Mouse (Mus musculus) heart, embryonic 14.5 days (tissue): ENCODE measurements around the gene Sgms2. TPM values are rescaled to one million over a fixed set of nuclear protein-coding genes. Genes with fewer than 3 reads are reported as not detected.

Experiments
- ATAC-seq: fragments of 200-750 bp; cut with Nextera tagmentation; 2 replicates; pipeline ENCODE4 v1.8.0; 2017; ENCODE audit warnings: low read depth, moderate TSS enrichment; ENCODE audit not compliant: insufficient number of reproducible peaks, insufficient read depth, low FRiP score
- H3K27ac ChIP-seq, 2 experiments: fragments of 200-500 bp in 1 of 2; fragments of 300-500 bp in 1 of 2; sonication (generic) in 1 of 2; replicated peaks in 1 of 2; 2 replicates each; pipeline ENCODE4 v1.5.1; 2012 to 2014; ENCODE audit warnings: low read depth in 2 of 2, low read length in 2 of 2, control low read depth in 1 of 2, mild to moderate bottlenecking in 1 of 2, mixed read lengths in 1 of 2; ENCODE audit not compliant: control insufficient read depth in 1 of 2, insufficient read depth in 1 of 2
- H3K27me3 ChIP-seq: fragments of 300-500 bp; sonication (generic); 2 replicates; pipeline ENCODE4 v1.6.1; 2014; ENCODE audit warnings: mild to moderate bottlenecking, low read length, control low read depth; ENCODE audit not compliant: control insufficient read depth, insufficient read depth
- H3K36me3 ChIP-seq: fragments of 300-500 bp; sonication (generic); 2 replicates; pipeline ENCODE4 v1.6.1; 2014; ENCODE audit warnings: mild to moderate bottlenecking, control low read depth, low read length, mixed read lengths; ENCODE audit not compliant: control insufficient read depth, insufficient read depth
- H3K4me1 ChIP-seq, 2 experiments: fragments of 200-500 bp in 1 of 2; fragments of 300-500 bp in 1 of 2; sonication (generic) in 1 of 2; 2 replicates each; pipeline ENCODE4 v1.6.1; 2012 to 2014; ENCODE audit warnings: low read length in 2 of 2, control low read depth in 1 of 2, mixed read lengths in 1 of 2; ENCODE audit not compliant: control insufficient read depth in 2 of 2, insufficient read depth in 2 of 2
- H3K4me2 ChIP-seq: fragments of 300-500 bp; sonication (generic); 2 replicates; pipeline ENCODE4 v1.6.1; 2014; ENCODE audit warnings: mild to moderate bottlenecking, low read length
- H3K4me3 ChIP-seq, 2 experiments: fragments of 200-500 bp in 1 of 2; fragments of 300-500 bp in 1 of 2; sonication (generic) in 1 of 2; 2 replicates each; pipeline ENCODE4 v1.5.1; 2012 to 2014; ENCODE audit warnings: low read length in 2 of 2, mild to moderate bottlenecking in 2 of 2, control low read depth in 1 of 2, low read depth in 1 of 2, moderate library complexity in 1 of 2; ENCODE audit not compliant: control insufficient read depth in 1 of 2, insufficient read depth in 1 of 2
- H3K9ac ChIP-seq: fragments of 300-500 bp; sonication (generic); 2 replicates; pipeline ENCODE4 v1.6.1; 2014; ENCODE audit warnings: mild to moderate bottlenecking, low read length
- H3K9me3 ChIP-seq: fragments of 300-500 bp; sonication (generic); 2 replicates; pipeline ENCODE4 v1.6.1; 2016; ENCODE audit warnings: low read length, control low read depth; ENCODE audit not compliant: control insufficient read depth
- WGBS: fragments of 180-500 bp; shearing (Covaris S2); extraction: QIAGEN DNeasy Blood & Tissue Kit; methylation state at CpG from one replicate; pipeline ENCODE4 v1.1.7; 2014; 5-methylcytosine and 5-hydroxymethylcytosine counted together
- polyA plus RNA-seq: library from polyadenylated mRNA; unstranded; fragments of >200 nt; fragmentation: Nextera tagmentation; extraction: Ambion mirVana; gene quantifications from 2 replicates; pipeline ENCODE4 v1.2.1, GENCODE M21; 2014

Gene Sgms2
- polyA plus RNA-seq, 1 experiment from 2014 or later: 0.65 TPM

GRCm38 (mm10) chr3:131270381-131270780, 220.8 kb downstream of the Sgms2 start:
- peak overlapping the region; percentile 80 for H3K4me2 ChIP-seq
- peaks cover 12% of the 10 kb centered on the region; the same call in 1 of the 2 replicates for H3K36me3 ChIP-seq
- H3K27me3 ChIP-seq: no peaks in the 10 kb centered on the region
- no peak for ATAC-seq
- H3K9ac ChIP-seq: no peak overlapping the region
- 65% methylated on average over 6 of the region's 6 CpGs for WGBS
- H3K4me1 ChIP-seq: peaks cover 17 to 52% of the 10 kb centered on the region in 2 experiments
- H3K4me3 ChIP-seq: peak overlapping the region; percentile 5 to 89; a peak in 3 of 4 replicates
- no peaks in the 10 kb centered on the region for H3K9me3 ChIP-seq
- H3K27ac ChIP-seq: no peak overlapping the region

Other genes with a start within 250 kb of the Sgms2 start
- gene Hadh, start 219.3 kb downstream of the Sgms2 start, polyA plus RNA-seq: 194 and 198 TPM in 2 replicates
- gene Cyp2u1, start 188.2 kb downstream of the Sgms2 start, polyA plus RNA-seq: 13.2 and 13.3 TPM in 2 replicates
- 38.2 and 41.9 TPM in 2 replicates for gene Papss1, start 73.4 kb upstream of the Sgms2 start, polyA plus RNA-seq